8 mouse cellular contexts compared by ENCODE assay signal in genomic region chr6:91712855-91713331, GRCm38 (mm10). TPM values are rescaled to one million over a fixed set of nuclear protein-coding genes. Genes with fewer than 3 reads are reported as not detected.
DNase-seq lines count a peak whose midpoint lies in the region; ATAC-seq and TF ChIP-seq lines count a peak whose summit lies in the region.

No protein-coding gene starts in this region.

- no peak; the same call in none of the 2 replicates for TF ChIP-seq CTCF in layer of hippocampus, adult 2 months (conservative IDR thresholded peaks at IDR 0.05)

- H3K36me3 ChIP-seq in hindbrain, embryonic 16.5 days (ENCODE audit: control insufficient read depth, insufficient read depth, low read length), result peaks cover 4% of the 10 kb centered on the region; the same call in 1 of the 2 replicates
- peaks cover 8% of the 10 kb centered on the region for H3K36me3 ChIP-seq in lung, embryonic 16.5 days (ENCODE audit: control insufficient read depth, insufficient read depth, low read length)
- H3K36me3 ChIP-seq in neural tube, embryonic 14.5 days (ENCODE audit: control insufficient read depth, insufficient read depth, low read length), result no peaks in the 10 kb centered on the region

- no peaks in the 10 kb centered on the region for H3K9me3 ChIP-seq in hindbrain, embryonic 16.5 days (ENCODE audit: control insufficient read depth, low read length)
- no peaks in the 10 kb centered on the region for H3K9me3 ChIP-seq in lung, embryonic 16.5 days (ENCODE audit: control insufficient read depth, low read length)
- no peaks in the 10 kb centered on the region for H3K9me3 ChIP-seq in neural tube, embryonic 14.5 days (ENCODE audit: control insufficient read depth, low read length)

- no peak overlapping the region for H3K4me2 ChIP-seq in hindbrain, embryonic 16.5 days (ENCODE audit: low read length)
- 0 out of 2 replicates have a peak overlapping the region, but pooled peaks have one; percentile 1 for H3K4me2 ChIP-seq in lung, embryonic 16.5 days (ENCODE audit: low read depth, low read length)
- H3K4me2 ChIP-seq in neural tube, embryonic 14.5 days (ENCODE audit: low read depth, low read length), result no peak overlapping the region

- peak overlapping the region; percentile 88 for H3K27ac ChIP-seq in layer of hippocampus, adult 2 months
- H3K27ac ChIP-seq in hindbrain, embryonic 16.5 days (ENCODE audit: low read depth, low read length), result peak overlapping the region; percentile 56
- H3K27ac ChIP-seq in lung, embryonic 16.5 days (ENCODE audit: low read length), result peak overlapping the region; percentile 58
- peak overlapping the region; percentile 28; the same call in 1 of the 2 replicates for H3K27ac ChIP-seq in neural tube, embryonic 14.5 days (ENCODE audit: low read depth, low read length)

- H3K9ac ChIP-seq in hindbrain, embryonic 16.5 days (ENCODE audit: low read depth, low read length), result peak overlapping the region; percentile 50
- 0 out of 2 replicates have a peak overlapping the region, but pooled peaks have one; percentile 36 for H3K9ac ChIP-seq in lung, embryonic 16.5 days (ENCODE audit: low read length)
- H3K9ac ChIP-seq in neural tube, embryonic 14.5 days (replicated peaks; ENCODE audit: low read depth, low read length), result no peak overlapping the region; the same call in 1 of the 2 replicates

- DNase-seq in layer of hippocampus, adult 2 months (ENCODE audit: low spot score in 2 of 2), result peak in 1 of 2 experiments; percentile 28
- no peak for DNase-seq in layer of hippocampus, postnatal 14 days (ENCODE audit: low spot score in 2 of 2)
- peak; percentile 83 for DNase-seq in adrenal gland, postnatal 25 days
- DNase-seq in forelimb bud, embryonic 11.5 days (ENCODE audit: low read depth, low spot score), result peak; percentile 36

- no peaks in the 10 kb centered on the region for H3K27me3 ChIP-seq in hindbrain, embryonic 16.5 days (replicated peaks; ENCODE audit: control insufficient read depth, insufficient read depth, low read length)
- no peaks in the 10 kb centered on the region for H3K27me3 ChIP-seq in lung, embryonic 16.5 days (ENCODE audit: control insufficient read depth, insufficient read depth, low read depth, low read length)
- H3K27me3 ChIP-seq in neural tube, embryonic 14.5 days (ENCODE audit: control insufficient read depth, insufficient read depth, low read length), result no peaks in the 10 kb centered on the region

- 9% methylated on average over 10 of the region's 10 CpGs for WGBS in hindbrain, embryonic 16.5 days
- 6% methylated on average over 10 of the region's 10 CpGs for WGBS in lung, embryonic 16.5 days
- 6% methylated on average over 10 of the region's 10 CpGs for WGBS in neural tube, embryonic 14.5 days

- peaks cover 32% of the 10 kb centered on the region for H3K4me1 ChIP-seq in hindbrain, embryonic 16.5 days (ENCODE audit: control insufficient read depth, insufficient read depth, low read depth, low read length)
- peaks cover 18% of the 10 kb centered on the region for H3K4me1 ChIP-seq in lung, embryonic 16.5 days (replicated peaks; ENCODE audit: control insufficient read depth, insufficient read depth, low read length)
- H3K4me1 ChIP-seq in neural tube, embryonic 14.5 days (ENCODE audit: control insufficient read depth, insufficient read depth, low read length), result peaks cover 16% of the 10 kb centered on the region

- 0 out of 2 replicates have a peak, but pooled peaks have one; percentile 32 for ATAC-seq in hindbrain, embryonic 16.5 days
- peak; percentile 77 for ATAC-seq in lung, embryonic 16.5 days (ENCODE audit: low read depth)
- 0 out of 2 replicates have a peak, but pooled peaks have one; percentile 39 for ATAC-seq in neural tube, embryonic 14.5 days (ENCODE audit: low read depth)
- ATAC-seq in inflammation-experienced regulatory T-cells, adult 6 months, result no peak

- H3K4me3 ChIP-seq in layer of hippocampus, adult 2 months, result no peak overlapping the region
- no peak overlapping the region for H3K4me3 ChIP-seq in hindbrain, embryonic 16.5 days (ENCODE audit: low read length)
- no peak overlapping the region for H3K4me3 ChIP-seq in lung, embryonic 16.5 days (ENCODE audit: low read length)
- no peak overlapping the region for H3K4me3 ChIP-seq in neural tube, embryonic 14.5 days (ENCODE audit: low read depth, low read length)

RNA-seq across cellular contexts. Expression of gene Slc6a6, which starts 29.0 kb away (rescaled TPM):
- total RNA-seq in layer of hippocampus, adult 2 months (2021), result 100 to 1,000 TPM; 136 to 138 TPM
- total RNA-seq in layer of hippocampus, postnatal 14 days (2021), result 100 to 1,000 TPM; 149 to 151 TPM
- 598 and 906 TPM in 2 replicates for total RNA-seq in adrenal gland, postnatal 25 days (2021)
- polyA plus RNA-seq in hindbrain, embryonic 16.5 days (2015; fragmentation: Nextera tagmentation; extraction: Ambion mirVana), result 108 TPM in 2 replicates
- polyA plus RNA-seq in lung, embryonic 16.5 days (2015; fragmentation: Nextera tagmentation; extraction: Ambion mirVana), result 47.1 and 51.7 TPM in 2 replicates
- 89.3 and 100 TPM in 2 replicates for polyA plus RNA-seq in neural tube, embryonic 14.5 days (2014; fragmentation: Nextera tagmentation; extraction: Ambion mirVana)
- 10 to 100 TPM; 33.6 to 47.0 (median 35.3) TPM for polyA plus RNA-seq in inflammation-experienced regulatory T-cells, adult 6 months (2017; shearing (Covaris generic))

Comparison
In these comparisons a context has a peak if more than half of its experiments do, and no peak if none do; other contexts are left out.
1. DNase-seq: peak in adrenal gland, postnatal 25 days (single experiment) and forelimb bud, embryonic 11.5 days (single experiment); none in layer of hippocampus, postnatal 14 days (0 of 2).
2. H3K27ac ChIP-seq: peak in every context shown above with its lines; median percentile 88 in layer of hippocampus, adult 2 months; 58 in lung, embryonic 16.5 days; 56 in hindbrain, embryonic 16.5 days; 28 in neural tube, embryonic 14.5 days.